Mouse (Mus musculus): Measurements from ENCODE around the gene Tango6. TPM values are rescaled to one million over a fixed set of nuclear protein-coding genes. Genes with fewer than 3 reads are reported as not detected.
A peak's percentile ranks its signal among the peaks of the same experiment; 100 is the strongest.
"Not testable (repeated sequence)": the region's sequence is repeated elsewhere in the genome, so short reads cannot be mapped to it uniquely, and the experiment has no call there.

Tango6 gene
- polyA plus RNA-seq, 1 experiment from 2014 or later, result 0.75 TPM

- H3K79me2 ChIP-seq (ENCODE audit: inconsistent target); H3K36me3 ChIP-seq (ENCODE audit: inconsistent target); H3K27ac ChIP-seq; H3K4me3 ChIP-seq (ENCODE audit: inconsistent target): not testable (repeated sequence)
- 44% methylated on average over 12 of the region's 12 CpGs for WGBS (ENCODE audit: missing documents)
Observed at GRCm38 (mm10) chr8:106802384-106803137, 119.7 kb downstream of the Tango6 start.

GRCm38 (mm10) chr8:106805859-106806258 lies 123.0 kb downstream of the Tango6 start:
- Histone ChIP-seq H3K4me3 (ENCODE audit: inconsistent target) (no peak overlapping the region), H3K36me3 (ENCODE audit: inconsistent target) (no peaks in the 10 kb centered on the region), H3K79me2 (ENCODE audit: inconsistent target) (no peaks in the 10 kb centered on the region), H3K27ac (no peak overlapping the region)
- WGBS (ENCODE audit: missing documents), result 97% methylated on average over 3 of the region's 3 CpGs

- H3K4me3 ChIP-seq (ENCODE audit: inconsistent target), result no peak overlapping the region
- WGBS (ENCODE audit: missing documents), result 100% methylated on average over 4 of the region's 4 CpGs
- H3K79me2 ChIP-seq (ENCODE audit: inconsistent target), result no peaks in the 10 kb centered on the region
- H3K36me3 ChIP-seq (ENCODE audit: inconsistent target), result no peaks in the 10 kb centered on the region
- no peak overlapping the region for H3K27ac ChIP-seq
Observed at GRCm38 (mm10) chr8:106807461-106807860, 124.6 kb downstream of the Tango6 start.

GRCm38 (mm10) chr8:106809726-106810125 lies 126.9 kb downstream of the Tango6 start:
- H3K4me3 ChIP-seq (ENCODE audit: inconsistent target), result no peak overlapping the region
- H3K27ac ChIP-seq, result no peak overlapping the region
- WGBS (ENCODE audit: missing documents), result 91% methylated on average over 9 of the region's 9 CpGs
- H3K36me3 ChIP-seq (ENCODE audit: inconsistent target), result no peaks in the 10 kb centered on the region
- H3K79me2 ChIP-seq (ENCODE audit: inconsistent target), result no peaks in the 10 kb centered on the region

- WGBS (ENCODE audit: missing documents), result 93% methylated on average over 7 of the region's 7 CpGs
- H3K36me3 ChIP-seq (ENCODE audit: inconsistent target), result no peaks in the 10 kb centered on the region
- H3K27ac ChIP-seq, result no peak overlapping the region
- no peak overlapping the region for H3K4me3 ChIP-seq (ENCODE audit: inconsistent target)
- no peaks in the 10 kb centered on the region for H3K79me2 ChIP-seq (ENCODE audit: inconsistent target)
Observed at GRCm38 (mm10) chr8:106810406-106810805, 127.5 kb downstream of the Tango6 start.

- H3K4me3 ChIP-seq (ENCODE audit: inconsistent target), result no peak overlapping the region
- no peaks in the 10 kb centered on the region for H3K79me2 ChIP-seq (ENCODE audit: inconsistent target)
- WGBS (ENCODE audit: missing documents), result 96% methylated on average over 3 of the region's 4 CpGs
- H3K27ac ChIP-seq, result no peak overlapping the region
- no peaks in the 10 kb centered on the region for H3K36me3 ChIP-seq (ENCODE audit: inconsistent target)
Observed at GRCm38 (mm10) chr8:106812560-106812959, 129.7 kb downstream of the Tango6 start.

GRCm38 (mm10) chr8:106816431-106817170 lies 133.7 kb downstream of the Tango6 start:
- H3K79me2 ChIP-seq (ENCODE audit: inconsistent target), result no peaks in the 10 kb centered on the region
- H3K4me3 ChIP-seq (ENCODE audit: inconsistent target), result no peak overlapping the region
- no peak overlapping the region for H3K27ac ChIP-seq
- H3K36me3 ChIP-seq (ENCODE audit: inconsistent target), result no peaks in the 10 kb centered on the region
- WGBS (ENCODE audit: missing documents), result 96% methylated on average over 9 of the region's 9 CpGs

GRCm38 (mm10) chr8:106817171-106817545 lies 134.3 kb downstream of the Tango6 start:
- no peaks in the 10 kb centered on the region for H3K79me2 ChIP-seq (ENCODE audit: inconsistent target)
- H3K27ac ChIP-seq, result no peak overlapping the region
- no CpG with 5 or more reads among the region's 4 CpGs for WGBS (ENCODE audit: missing documents)
- no peaks in the 10 kb centered on the region for H3K36me3 ChIP-seq (ENCODE audit: inconsistent target)
- H3K4me3 ChIP-seq (ENCODE audit: inconsistent target), result no peak overlapping the region

- Histone ChIP-seq H3K27ac (no peak overlapping the region), H3K79me2 (ENCODE audit: inconsistent target) (no peaks in the 10 kb centered on the region), H3K36me3 (ENCODE audit: inconsistent target) (no peaks in the 10 kb centered on the region), H3K4me3 (ENCODE audit: inconsistent target) (no peak overlapping the region)
- WGBS (ENCODE audit: missing documents), result 86% methylated on average over 17 of the region's 17 CpGs
Observed at GRCm38 (mm10) chr8:106818626-106819515, 136.0 kb downstream of the Tango6 start.

- no peak overlapping the region for H3K27ac ChIP-seq
Observed at GRCm38 (mm10) chr8:106819581-106819980, 136.7 kb downstream of the Tango6 start.

GRCm38 (mm10) chr8:106820553-106821515 lies 138.0 kb downstream of the Tango6 start:
- Histone ChIP-seq H3K79me2 (ENCODE audit: inconsistent target) (no peaks in the 10 kb centered on the region), H3K36me3 (ENCODE audit: inconsistent target) (no peaks in the 10 kb centered on the region), H3K4me3 (ENCODE audit: inconsistent target) (no peak overlapping the region), H3K27ac (peak overlapping the region; percentile 31)
- WGBS (ENCODE audit: missing documents), result 66% methylated on average over 14 of the region's 14 CpGs

More at GRCm38 (mm10) chr8:106819581-106819980, 136.7 kb downstream of the Tango6 start:
- Histone ChIP-seq H3K4me3 (ENCODE audit: inconsistent target) (no peak overlapping the region), H3K36me3 (ENCODE audit: inconsistent target) (no peaks in the 10 kb centered on the region), H3K79me2 (ENCODE audit: inconsistent target) (no peaks in the 10 kb centered on the region)
- WGBS (ENCODE audit: missing documents), result no CpG with 5 or more reads among the region's 3 CpGs

- Histone ChIP-seq H3K36me3 (ENCODE audit: inconsistent target) (no peaks in the 10 kb centered on the region), H3K79me2 (ENCODE audit: inconsistent target) (no peaks in the 10 kb centered on the region), H3K27ac (no peak overlapping the region), H3K4me3 (ENCODE audit: inconsistent target) (no peak overlapping the region)
- WGBS (ENCODE audit: missing documents), result 89% methylated on average over 6 of the region's 6 CpGs
Observed at GRCm38 (mm10) chr8:106828921-106829320, 146.1 kb downstream of the Tango6 start.

GRCm38 (mm10) chr8:106829526-106830045 lies 146.7 kb downstream of the Tango6 start:
- 96% methylated on average over 5 of the region's 5 CpGs for WGBS (ENCODE audit: missing documents)
- no peak overlapping the region for H3K4me3 ChIP-seq (ENCODE audit: inconsistent target)
- no peaks in the 10 kb centered on the region for H3K36me3 ChIP-seq (ENCODE audit: inconsistent target)
- no peak overlapping the region for H3K27ac ChIP-seq
- no peaks in the 10 kb centered on the region for H3K79me2 ChIP-seq (ENCODE audit: inconsistent target)

All from macrophage (primary cell).